Mouse (Mus musculus): Measurements from ENCODE around the gene Cd300ld4. TPM values are rescaled to one million over a fixed set of nuclear protein-coding genes. Genes with fewer than 3 reads are reported as not detected.

The Cd300ld4 gene
- polyA plus RNA-seq, 1 experiment from 2014 or later: not detected

Other genes with a start within 250 kb of the Cd300ld4 start
- gene Btbd17, start 231.1 kb downstream of the Cd300ld4 start, polyA plus RNA-seq (2015; fragmentation: Nextera tagmentation; extraction: Ambion mirVana): 3.6 and 4.2 TPM in 2 replicates
- gene Gpr142, start 228.1 kb downstream of the Cd300ld4 start, polyA plus RNA-seq (2015; fragmentation: Nextera tagmentation; extraction: Ambion mirVana): not detected in 2 replicates
- 40.4 and 45.4 TPM in 2 replicates for gene Gprc5c, start 175.9 kb downstream of the Cd300ld4 start, polyA plus RNA-seq (2015; fragmentation: Nextera tagmentation; extraction: Ambion mirVana)
- 1.6 and 1.8 TPM in 2 replicates for gene Cd300a, start 137.0 kb downstream of the Cd300ld4 start, polyA plus RNA-seq (2015; fragmentation: Nextera tagmentation; extraction: Ambion mirVana)
- gene Cd300lb, start 92.6 kb downstream of the Cd300ld4 start, polyA plus RNA-seq (2015; fragmentation: Nextera tagmentation; extraction: Ambion mirVana): 0.49 and 0.61 TPM in 2 replicates
- not detected in 2 replicates for gene Cd300c, start 57.9 kb downstream of the Cd300ld4 start, polyA plus RNA-seq (2015; fragmentation: Nextera tagmentation; extraction: Ambion mirVana)
- gene Cd300ld, start 37.1 kb downstream of the Cd300ld4 start, polyA plus RNA-seq (2015; fragmentation: Nextera tagmentation; extraction: Ambion mirVana): 0.28 and 0.34 TPM in 2 replicates
- 3.8 and 5.6 TPM in 2 replicates for gene Cd300c2, start 25.1 kb downstream of the Cd300ld4 start, polyA plus RNA-seq (2015; fragmentation: Nextera tagmentation; extraction: Ambion mirVana)
- not detected in 2 replicates for gene Cd300ld2, start 10.8 kb downstream of the Cd300ld4 start, polyA plus RNA-seq (2015; fragmentation: Nextera tagmentation; extraction: Ambion mirVana)
- gene Cd300ld5, start 10.8 kb upstream of the Cd300ld4 start, polyA plus RNA-seq (2015; fragmentation: Nextera tagmentation; extraction: Ambion mirVana): not detected in 2 replicates
- not detected in 2 replicates for gene Cd300ld3, start 21.4 kb upstream of the Cd300ld4 start, polyA plus RNA-seq (2015; fragmentation: Nextera tagmentation; extraction: Ambion mirVana)
- gene Cd300e, start 35.2 kb upstream of the Cd300ld4 start, polyA plus RNA-seq (2015; fragmentation: Nextera tagmentation; extraction: Ambion mirVana): 0.12 and 0.16 TPM in 2 replicates
- 1.6 and 2.0 TPM in 2 replicates for gene Rab37, start 64.4 kb upstream of the Cd300ld4 start, polyA plus RNA-seq (2015; fragmentation: Nextera tagmentation; extraction: Ambion mirVana)
- 0.96 and 1.0 TPM in 2 replicates for gene Cd300lf, start 107.0 kb upstream of the Cd300ld4 start, polyA plus RNA-seq (2015; fragmentation: Nextera tagmentation; extraction: Ambion mirVana)
- gene Slc9a3r1, start 136.3 kb upstream of the Cd300ld4 start, polyA plus RNA-seq (2015; fragmentation: Nextera tagmentation; extraction: Ambion mirVana): 45.2 and 51.8 TPM in 2 replicates
- 12.6 and 13.9 TPM in 2 replicates for gene Tmem104, start 160.5 kb upstream of the Cd300ld4 start, polyA plus RNA-seq (2015; fragmentation: Nextera tagmentation; extraction: Ambion mirVana)
- 30.9 and 41.6 TPM in 2 replicates for gene Nat9, start 160.8 kb upstream of the Cd300ld4 start, polyA plus RNA-seq (2015; fragmentation: Nextera tagmentation; extraction: Ambion mirVana)
- 0.05 TPM in 1 of 2 replicates, not detected in the other for gene Grin2c, start 240.2 kb upstream of the Cd300ld4 start, polyA plus RNA-seq (2015; fragmentation: Nextera tagmentation; extraction: Ambion mirVana)